Mouse (Mus musculus) heart, postnatal 0 days (tissue): ENCODE results near the gene Cdhr2. TPM values are rescaled to one million over a fixed set of nuclear protein-coding genes. Genes with fewer than 3 reads are reported as not detected.
A peak's percentile ranks its signal among the peaks of the same experiment; 100 is the strongest.

Source experiments
- ATAC-seq: fragments of 200-750 bp; cut with Nextera tagmentation; 2 replicates; pipeline ENCODE4 v1.8.0; 2017; ENCODE audit warnings: low read depth, moderate number of reproducible peaks, moderate library complexity; ENCODE audit not compliant: insufficient read depth
- DNase-seq: peaks from one replicate; pipeline ENCODE4 v3.0.0-alpha.2; 2016; ENCODE audit warnings: low spot score
- H3K27ac ChIP-seq: fragments of 300-500 bp; sonication (generic); 2 replicates; pipeline ENCODE4 v1.5.1; 2014; ENCODE audit warnings: low read depth, mild to moderate bottlenecking
- H3K27me3 ChIP-seq: fragments of 300-500 bp; sonication (generic); 2 replicates; pipeline ENCODE4 v1.6.1; 2014; ENCODE audit warnings: low read length, mixed read lengths; ENCODE audit not compliant: control insufficient read depth, insufficient read depth
- H3K36me3 ChIP-seq: fragments of 300-500 bp; sonication (generic); replicated peaks from 2 replicates; pipeline ENCODE4 v1.6.1; 2014; ENCODE audit warnings: low read length, mixed read lengths; ENCODE audit not compliant: control insufficient read depth, insufficient read depth
- H3K4me1 ChIP-seq: fragments of 300-500 bp; sonication (generic); 2 replicates; pipeline ENCODE4 v1.6.1; 2014; ENCODE audit warnings: antibody characterized with exemption; ENCODE audit not compliant: control insufficient read depth, insufficient read depth
- H3K4me2 ChIP-seq: fragments of 300-500 bp; sonication (generic); 2 replicates; pipeline ENCODE4 v1.6.1; 2014; ENCODE audit warnings: low read depth, mild to moderate bottlenecking, low read length, moderate library complexity
- H3K4me3 ChIP-seq: fragments of 300-500 bp; sonication (generic); 2 replicates; pipeline ENCODE4 v1.5.1; 2014; ENCODE audit warnings: low read depth, low read length
- H3K9ac ChIP-seq: fragments of 300-500 bp; sonication (generic); replicated peaks from 2 replicates; pipeline ENCODE4 v1.6.1; 2014; ENCODE audit warnings: low read depth, low read length, mixed read lengths
- H3K9me3 ChIP-seq: fragments of 300-500 bp; sonication (generic); replicated peaks from 2 replicates; pipeline ENCODE4 v1.6.1; 2016; ENCODE audit warnings: low read length; ENCODE audit not compliant: control insufficient read depth
- CTCF ChIP-seq: IDR thresholded peaks from 2 replicates; pipeline ENCODE4 v1.5.1; 2016; ENCODE audit warnings: antibody characterized with exemption, control low read depth, low read depth
- EP300 ChIP-seq: IDR thresholded peaks from 2 replicates; pipeline ENCODE4 v1.6.1; 2016; ENCODE audit warnings: antibody characterized with exemption, low read depth
- WGBS: fragments of 180-500 bp; shearing (Covaris S2); extraction: QIAGEN DNeasy Blood & Tissue Kit; methylation state at CpG from one replicate; pipeline ENCODE4 v1.1.7; 2014; 5-methylcytosine and 5-hydroxymethylcytosine counted together
- polyA plus RNA-seq: library from polyadenylated mRNA; unstranded; fragments of >200 nt; fragmentation: Nextera tagmentation; extraction: Ambion mirVana; gene quantifications from 2 replicates; pipeline ENCODE4 v1.2.1, GENCODE M21; 2015
- total RNA-seq: library from RNA; depleted of rRNA; stranded (reverse); fragments of >200 nt; gene quantifications from 2 replicates; pipeline ENCODE4 v1.2.3, GENCODE M21; 2014; ENCODE audit warnings: low replicate concordance

The Cdhr2 gene
- total and polyA plus RNA-seq, 2 experiments from 2014 or later = 0.04 TPM; not detected in 1

DNA sequence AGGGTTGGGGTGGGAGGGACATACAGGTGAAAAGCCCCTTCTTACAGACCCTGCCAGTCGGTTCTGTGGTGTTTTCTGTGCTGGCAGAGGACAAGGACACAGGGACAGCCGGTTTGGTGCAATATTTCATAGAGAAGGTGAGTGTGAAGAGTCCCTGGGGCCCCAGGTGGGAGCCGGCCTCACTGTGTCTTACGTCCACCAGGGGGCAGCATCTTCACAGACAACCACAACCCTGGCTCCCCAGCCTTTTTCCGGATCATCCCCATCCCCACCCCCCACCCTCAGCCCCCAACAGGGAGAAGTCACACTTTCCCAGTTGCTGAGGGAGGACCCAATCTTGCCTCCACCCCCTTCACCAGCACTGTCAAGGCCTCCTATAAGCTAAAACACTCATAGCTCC lies 15.7 kb downstream of the Cdhr2 start:
- DNase-seq = peak; percentile 27
- Histone ChIP-seq H3K36me3 (no peaks in the 10 kb centered on the region), H3K9ac (no peak overlapping the region), H3K27me3 (no peaks in the 10 kb centered on the region), H3K27ac (no peak overlapping the region), H3K4me2 (no peak overlapping the region), H3K9me3 (no peaks in the 10 kb centered on the region), H3K4me1 (no peaks in the 10 kb centered on the region), H3K4me3 (no peak overlapping the region)
- WGBS = 0% methylated on average over 5 of the region's 5 CpGs
- no peak for ATAC-seq
- TF ChIP-seq EP300 = no peak
- TF ChIP-seq CTCF = peak; percentile 52

DNA sequence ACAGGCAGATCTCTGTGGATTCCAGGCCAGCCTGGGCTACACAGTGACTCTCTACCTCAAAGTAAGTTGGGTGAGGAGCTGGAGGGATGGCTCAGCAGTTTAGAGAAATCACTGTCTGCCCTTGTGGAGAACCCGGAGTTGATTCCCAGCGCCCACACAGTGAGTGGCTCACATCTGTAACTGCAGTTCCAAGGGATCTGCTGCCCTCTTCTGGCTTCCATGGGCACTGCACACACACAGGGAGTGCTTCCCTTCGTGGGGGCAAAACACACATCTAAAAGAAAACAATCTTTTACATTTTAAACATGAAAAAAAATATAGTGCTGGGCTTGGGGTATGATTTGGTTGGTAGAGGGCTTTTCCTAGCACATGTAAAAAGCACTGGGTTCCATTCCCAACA lies 21.9 kb downstream of the Cdhr2 start:
- WGBS = 89% methylated on average over 3 of the region's 3 CpGs
- no peak overlapping the region for H3K27ac ChIP-seq
- no peaks in the 10 kb centered on the region for H3K4me1 ChIP-seq
- no peak overlapping the region for H3K9ac ChIP-seq
- H3K9me3 ChIP-seq = no peaks in the 10 kb centered on the region
- 0 out of 2 replicates have a peak, but pooled peaks cover 3% of the 10 kb centered on the region for H3K27me3 ChIP-seq
- DNase-seq = no peak
- no peak overlapping the region for H3K4me3 ChIP-seq
- no peak for ATAC-seq
- no peak overlapping the region for H3K4me2 ChIP-seq
- no peak for TF ChIP-seq EP300
- TF ChIP-seq CTCF = no peak
- H3K36me3 ChIP-seq = no peaks in the 10 kb centered on the region

GRCm38 (mm10) chr13:54726131-54726530 lies 24.9 kb downstream of the Cdhr2 start:
- no peaks in the 10 kb centered on the region for H3K4me1 ChIP-seq
- ATAC-seq (no peak), DNase-seq (no peak)
- peaks cover 6% of the 10 kb centered on the region; the same call in 1 of the 2 replicates for H3K27me3 ChIP-seq
- no peak overlapping the region for H3K4me2 ChIP-seq
- no peaks in the 10 kb centered on the region for H3K9me3 ChIP-seq
- H3K36me3 ChIP-seq = no peaks in the 10 kb centered on the region
- H3K9ac ChIP-seq = no peak overlapping the region
- H3K27ac ChIP-seq = no peak overlapping the region
- 42% methylated on average over 11 of the region's 11 CpGs for WGBS
- TF ChIP-seq CTCF (no peak), EP300 (no peak)
- no peak overlapping the region for H3K4me3 ChIP-seq

GRCm38 (mm10) chr13:54736931-54737330 lies 35.7 kb downstream of the Cdhr2 start:
- no peak overlapping the region for H3K4me2 ChIP-seq
- no peaks in the 10 kb centered on the region for H3K9me3 ChIP-seq
- ATAC-seq (no peak), DNase-seq (no peak)
- no peak overlapping the region for H3K9ac ChIP-seq
- H3K27ac ChIP-seq = no peak overlapping the region
- WGBS = 11% methylated on average over 3 of the region's 3 CpGs
- peaks cover 58% of the 10 kb centered on the region for H3K27me3 ChIP-seq
- no peaks in the 10 kb centered on the region for H3K4me1 ChIP-seq
- TF ChIP-seq EP300 = no peak
- no peak for TF ChIP-seq CTCF
- H3K36me3 ChIP-seq = no peaks in the 10 kb centered on the region
- peak overlapping the region; percentile 38; the same call in 1 of the 2 replicates for H3K4me3 ChIP-seq

DNA sequence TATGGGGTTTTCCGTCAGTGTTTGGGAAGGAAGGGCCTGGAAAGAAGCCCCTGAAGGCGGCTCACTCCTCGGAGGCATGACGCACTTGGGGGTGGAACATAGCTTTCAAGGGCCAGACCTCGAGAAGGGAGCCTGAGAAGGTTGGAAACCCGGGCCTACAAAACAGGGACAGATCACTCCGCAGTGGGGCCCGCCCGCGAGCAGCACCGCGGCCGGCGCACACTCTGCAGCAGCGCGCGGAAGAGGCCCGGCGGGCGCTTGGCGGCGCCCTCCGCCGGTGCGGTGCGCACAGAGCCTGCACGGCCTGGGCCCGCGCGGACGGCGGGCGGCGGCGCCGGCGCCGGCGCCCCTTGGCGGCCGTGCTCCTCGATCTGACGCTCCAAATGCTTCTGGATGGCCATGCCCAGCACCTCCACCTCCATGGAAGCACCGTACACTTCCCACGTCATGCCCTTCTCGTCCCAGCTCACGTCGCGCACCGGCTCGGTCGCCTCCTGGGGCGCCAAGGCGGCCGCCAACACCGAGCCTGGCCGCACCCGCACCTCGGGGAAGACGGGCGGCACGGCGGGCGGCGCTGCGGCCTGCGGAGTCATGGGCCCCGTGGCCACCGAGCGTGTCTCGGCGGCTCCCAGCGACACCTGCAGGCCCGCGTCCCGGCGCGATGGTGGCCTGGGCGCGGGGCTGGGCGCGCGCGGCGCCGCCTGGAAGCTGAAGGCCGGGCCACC lies 36.4 kb downstream of the Cdhr2 start:
- Histone ChIP-seq H3K9ac (no peak overlapping the region), H3K4me1 (no peaks in the 10 kb centered on the region), H3K27me3 (peaks cover 58% of the 10 kb centered on the region), H3K4me2 (peak overlapping the region; percentile 53), H3K9me3 (no peaks in the 10 kb centered on the region), H3K36me3 (no peaks in the 10 kb centered on the region), H3K4me3 (peak overlapping the region; percentile 38), H3K27ac (no peak overlapping the region)
- 1% methylated on average over 51 of the region's 87 CpGs for WGBS
- TF ChIP-seq EP300 (no peak), CTCF (no peak)
- peak; percentile 53; the same call in 1 of the 2 replicates for ATAC-seq
- DNase-seq = no peak

DNA sequence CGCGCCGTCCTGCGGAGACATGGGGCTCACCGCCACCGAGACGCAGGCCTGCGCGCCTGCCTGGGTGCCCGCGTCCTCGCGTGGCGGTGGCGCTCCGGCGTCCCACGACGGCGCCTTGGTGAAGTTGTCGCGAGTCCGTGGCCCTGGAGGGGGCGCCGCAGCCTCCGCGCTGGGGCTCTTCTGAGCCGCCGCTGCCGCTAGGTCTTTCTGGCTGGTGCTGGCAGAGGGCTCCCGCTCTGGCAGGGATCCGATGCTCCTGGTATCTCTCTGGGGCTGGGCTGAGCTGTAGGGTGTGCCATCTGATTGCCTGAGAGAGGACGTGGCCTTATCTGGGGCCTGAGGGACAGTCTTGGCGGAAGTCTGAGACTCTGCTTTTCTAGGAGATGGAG lies 36.9 kb downstream of the Cdhr2 start:
- TF ChIP-seq EP300 (no peak), CTCF (no peak)
- H3K4me1 ChIP-seq = no peaks in the 10 kb centered on the region
- no peak for DNase-seq
- no peak overlapping the region for H3K9ac ChIP-seq
- H3K27ac ChIP-seq = no peak overlapping the region
- no peaks in the 10 kb centered on the region for H3K9me3 ChIP-seq
- 3% methylated on average over 15 of the region's 34 CpGs for WGBS
- ATAC-seq = no peak
- peak overlapping the region; percentile 53 for H3K4me2 ChIP-seq
- no peaks in the 10 kb centered on the region for H3K36me3 ChIP-seq
- H3K27me3 ChIP-seq = peaks cover 58% of the 10 kb centered on the region
- H3K4me3 ChIP-seq = peak overlapping the region; percentile 38; the same call in 1 of the 2 replicates
